Mouse (Mus musculus): ENCODE results near the gene Slc35f4. TPM values are rescaled to one million over a fixed set of nuclear protein-coding genes. Genes with fewer than 3 reads are reported as not detected.

The Slc35f4 gene
- total and polyA plus RNA-seq, 3 experiments, result not detected

- Histone ChIP-seq H3K4me3 (ENCODE audit: control insufficient read depth in 1 of 2, insufficient read depth in 1 of 2, low read depth in 2 of 2, low read length in 2 of 2) (no peak overlapping the region), H3K9me3 (replicated peaks; ENCODE audit: insufficient read depth, low read length) (no peaks in the 10 kb centered on the region), H3K36me3 (ENCODE audit: control insufficient read depth in 1 of 2, insufficient read depth in 2 of 2, low read length in 2 of 2) (no peaks in the 10 kb centered on the region), H3K9ac (ENCODE audit: control insufficient read depth, low read depth, low read length, poor library complexity, severe bottlenecking) (no peak overlapping the region), H3K27me3 (ENCODE audit: control insufficient read depth in 1 of 2, insufficient read depth in 2 of 2, low read length in 2 of 2) (no peaks in the 10 kb centered on the region), H3K79me2 (ENCODE audit: control insufficient read depth, insufficient read depth, low read length, poor library complexity) (no peaks in the 10 kb centered on the region), H3K4me1 (ENCODE audit: control insufficient read depth in 1 of 2, insufficient read depth in 2 of 2, low read length in 2 of 2) (no peaks in the 10 kb centered on the region), H3K27ac (ENCODE audit: control insufficient read depth, low read depth, low read length) (no peak overlapping the region)
- TF ChIP-seq MAX (IDR thresholded peaks at IDR 0.05; ENCODE audit: low read length) (no peak), NRF1 (IDR thresholded peaks at IDR 0.05; ENCODE audit: insufficient read depth, low read depth, low read length, poor library complexity, severe bottlenecking) (no peak), POLR2A (IDR thresholded peaks at IDR 0.05; ENCODE audit: control insufficient read depth in 1 of 2, insufficient read depth in 1 of 2, low read depth in 1 of 2, low read length in 2 of 2, poor library complexity in 1 of 2) (no peak), BHLHE40 (IDR thresholded peaks at IDR 0.05; ENCODE audit: borderline replicate concordance, low read depth, low read length) (no peak), USF1 (IDR thresholded peaks at IDR 0.05; ENCODE audit: low read depth, low read length) (no peak), KAT2A (conservative IDR thresholded peaks at IDR 0.05; ENCODE audit: low read depth, low read length) (no peak), GABPA (IDR thresholded peaks at IDR 0.05; ENCODE audit: low read depth, low read length) (no peak), CTCF (IDR thresholded peaks at IDR 0.05 in 2 of 3, conservative IDR thresholded peaks at IDR 0.05 in 1 of 3; ENCODE audit: control insufficient read depth in 1 of 3, insufficient read depth in 1 of 3, low read depth in 2 of 3, low read length in 3 of 3, poor library complexity in 1 of 3, severe bottlenecking in 1 of 3) (no peak), POLR2AphosphoS2 (IDR thresholded peaks at IDR 0.05; ENCODE audit: low read length) (no peak), MXI1 (IDR thresholded peaks at IDR 0.05; ENCODE audit: low read depth, low read length) (no peak), CHD2 (IDR thresholded peaks at IDR 0.05; ENCODE audit: low read length) (no peak), UBTF (IDR thresholded peaks at IDR 0.05; ENCODE audit: borderline replicate concordance, insufficient read depth, low read depth, low read length) (no peak), CHD1 (IDR thresholded peaks at IDR 0.05; ENCODE audit: low read depth, low read length) (no peak), HCFC1 (IDR thresholded peaks at IDR 0.05; ENCODE audit: low read depth, low read length) (no peak)
- no peak for DNase-seq (ENCODE audit: low read depth, low spot score)
Measured at GRCm38 (mm10) chr14:49392482-49392881, 133.4 kb downstream of the Slc35f4 start.

- no peaks in the 10 kb centered on the region for H3K36me3 ChIP-seq (ENCODE audit: control insufficient read depth in 1 of 2, insufficient read depth in 2 of 2, low read length in 2 of 2)
Measured at GRCm38 (mm10) chr14:49362161-49362560, 163.7 kb downstream of the Slc35f4 start.

More at GRCm38 (mm10) chr14:49362161-49362560, 163.7 kb downstream of the Slc35f4 start:
- Histone ChIP-seq H3K4me3 (ENCODE audit: control insufficient read depth in 1 of 2, insufficient read depth in 1 of 2, low read depth in 2 of 2, low read length in 2 of 2) (no peak overlapping the region), H3K27ac (ENCODE audit: control insufficient read depth, low read depth, low read length) (no peak overlapping the region), H3K27me3 (ENCODE audit: control insufficient read depth in 1 of 2, insufficient read depth in 2 of 2, low read length in 2 of 2) (no peaks in the 10 kb centered on the region), H3K4me1 (ENCODE audit: control insufficient read depth in 1 of 2, insufficient read depth in 2 of 2, low read length in 2 of 2) (no peaks in the 10 kb centered on the region), H3K9me3 (replicated peaks; ENCODE audit: insufficient read depth, low read length) (no peaks in the 10 kb centered on the region), H3K9ac (ENCODE audit: control insufficient read depth, low read depth, low read length, poor library complexity, severe bottlenecking) (no peak overlapping the region), H3K79me2 (ENCODE audit: control insufficient read depth, insufficient read depth, low read length, poor library complexity) (no peaks in the 10 kb centered on the region)
- TF ChIP-seq MAFK (IDR thresholded peaks at IDR 0.05; ENCODE audit: borderline replicate concordance, low read depth, low read length) (no peak), ZMIZ1 (IDR thresholded peaks at IDR 0.05; ENCODE audit: low read depth, low read length) (no peak), NELFE (IDR thresholded peaks at IDR 0.05; ENCODE audit: low read depth, low read length) (no peak), E2F4 (IDR thresholded peaks at IDR 0.05; ENCODE audit: borderline replicate concordance, low read depth, low read length) (no peak), POLR2AphosphoS2 (IDR thresholded peaks at IDR 0.05; ENCODE audit: low read length) (no peak), ELF1 (IDR thresholded peaks at IDR 0.05; ENCODE audit: low read depth, low read length) (no peak)
- no peak for DNase-seq (ENCODE audit: low read depth, low spot score)
